Mouse (Mus musculus) erythroblast, embryonic 14.5 days (primary cell): ENCODE measurements around the gene Rabep2. TPM values are rescaled to one million over a fixed set of nuclear protein-coding genes. Genes with fewer than 3 reads are reported as not detected.

Experiments used
- H3K27me3 ChIP-seq: 2 replicates; pipeline ENCODE4 v1.6.1; 2012; ENCODE audit warnings: inconsistent platforms; ENCODE audit not compliant: control insufficient read depth
- H3K36me3 ChIP-seq: 2 replicates; pipeline ENCODE4 v1.6.1; 2012; ENCODE audit warnings: mild to moderate bottlenecking, inconsistent platforms; ENCODE audit not compliant: control insufficient read depth
- H3K4me1 ChIP-seq: 2 replicates; pipeline ENCODE4 v1.6.1; 2012; ENCODE audit warnings: inconsistent platforms; ENCODE audit not compliant: control insufficient read depth
- H3K4me3 ChIP-seq: replicated peaks from 2 replicates; pipeline ENCODE3; 2012; ENCODE audit warnings: moderate library complexity, mild to moderate bottlenecking, inconsistent platforms
- H3K9me3 ChIP-seq: 2 replicates; pipeline ENCODE4 v1.6.1; 2012; ENCODE audit warnings: low read length, inconsistent platforms, mixed read lengths; ENCODE audit not compliant: control insufficient read depth
- GATA1 ChIP-seq: IDR thresholded peaks from 2 replicates; pipeline ENCODE4 v1.6.1; 2012; ENCODE audit warnings: low read length, inconsistent platforms, mixed read lengths
- TAL1 ChIP-seq: IDR thresholded peaks from 3 replicates; pipeline ENCODE4 v1.6.1; 2012; ENCODE audit warnings: low read length, inconsistent platforms, mixed read lengths
- polyA plus RNA-seq: library from polyadenylated mRNA; stranded (reverse); fragments of >175 nt; gene quantifications from 2 replicates; pipeline ENCODE4 v1.2.3, GENCODE M21; 2012

Rabep2 gene
- polyA plus RNA-seq, 1 experiment: 0.68 TPM

- H3K9me3 ChIP-seq: no peaks in the 10 kb centered on the region
- H3K27me3 ChIP-seq: no peaks in the 10 kb centered on the region
- peaks cover 98% of the 10 kb centered on the region for H3K36me3 ChIP-seq
- peaks cover 26% of the 10 kb centered on the region for H3K4me1 ChIP-seq
- H3K4me3 ChIP-seq: no peak overlapping the region
- TF ChIP-seq GATA1 (no peak), TAL1 (no peak)
Observed at GRCm38 (mm10) chr7:126494120-126494519, 65.6 kb downstream of the Rabep2 start.

- Histone ChIP-seq H3K27me3 (no peaks in the 10 kb centered on the region), H3K9me3 (no peaks in the 10 kb centered on the region), H3K36me3 (peaks cover 98% of the 10 kb centered on the region), H3K4me3 (no peak overlapping the region), H3K4me1 (peaks cover 45% of the 10 kb centered on the region)
- TF ChIP-seq TAL1 (no peak), GATA1 (no peak)
Observed at GRCm38 (mm10) chr7:126496475-126496874, 67.9 kb downstream of the Rabep2 start.

- TF ChIP-seq GATA1 (no peak), TAL1 (no peak)
- H3K4me3 ChIP-seq: no peak overlapping the region
Observed at GRCm38 (mm10) chr7:126497966-126498365, 69.4 kb downstream of the Rabep2 start.

More at GRCm38 (mm10) chr7:126497966-126498365, 69.4 kb downstream of the Rabep2 start:
- H3K4me1 ChIP-seq: peaks cover 39% of the 10 kb centered on the region
- no peaks in the 10 kb centered on the region for H3K27me3 ChIP-seq
- H3K36me3 ChIP-seq: peaks cover 84% of the 10 kb centered on the region
- H3K9me3 ChIP-seq: no peaks in the 10 kb centered on the region

Other genes with a start within 250 kb of the Rabep2 start
- 4.8 and 9.6 TPM in 2 replicates for gene Xpo6, start 228.3 kb upstream of the Rabep2 start, polyA plus RNA-seq
- gene Sbk1, start 156.1 kb upstream of the Rabep2 start, polyA plus RNA-seq: 0.05 and 0.06 TPM in 2 replicates
- 0.31 and 0.60 TPM in 2 replicates for gene Lat, start 59.2 kb upstream of the Rabep2 start, polyA plus RNA-seq
- gene Spns1, start 51.3 kb upstream of the Rabep2 start, polyA plus RNA-seq: 3.3 and 5.1 TPM in 2 replicates
- 0.17 and 0.39 TPM in 2 replicates for gene Nfatc2ip, start 32.0 kb upstream of the Rabep2 start, polyA plus RNA-seq
- not detected in 2 replicates for gene Cd19, start 13.9 kb upstream of the Rabep2 start, polyA plus RNA-seq
- gene Atp2a1, start 34.3 kb downstream of the Rabep2 start, polyA plus RNA-seq: not detected in 2 replicates
- gene Sh2b1, start 46.7 kb downstream of the Rabep2 start, polyA plus RNA-seq: 2.3 and 2.6 TPM in 2 replicates
- 1.8 and 3.9 TPM in 2 replicates for gene Tufm, start 58.6 kb downstream of the Rabep2 start, polyA plus RNA-seq
- gene Atxn2l, start 74.7 kb downstream of the Rabep2 start, polyA plus RNA-seq: 56.8 and 76.8 TPM in 2 replicates
- gene Eif3c, start 137.7 kb downstream of the Rabep2 start, polyA plus RNA-seq: 5.1 and 6.2 TPM in 2 replicates
- 0.07 and 0.16 TPM in 2 replicates for gene Apobr, start 156.2 kb downstream of the Rabep2 start, polyA plus RNA-seq
- 0.14 and 0.22 TPM in 2 replicates for gene Cln3, start 157.1 kb downstream of the Rabep2 start, polyA plus RNA-seq
- gene Il27, start 166.2 kb downstream of the Rabep2 start, polyA plus RNA-seq: not detected in 2 replicates
- 0.27 and 0.35 TPM in 2 replicates for gene Nupr1, start 202.1 kb downstream of the Rabep2 start, polyA plus RNA-seq
- 4.0 and 6.3 TPM in 2 replicates for gene Sgf29, start 220.6 kb downstream of the Rabep2 start, polyA plus RNA-seq
- gene Sult1a1, start 247.7 kb downstream of the Rabep2 start, polyA plus RNA-seq: not detected in 2 replicates